Mouse (Mus musculus) left cerebral cortex, postnatal 14 days (tissue): ENCODE data around the gene Olfr130. TPM values are rescaled to one million over a fixed set of nuclear protein-coding genes. Genes with fewer than 3 reads are reported as not detected.

Source experiments
- DNase-seq, 2 experiments: peaks; one replicate each; pipeline ENCODE4 v3.0.0; 2021 to 2022; ENCODE audit warnings: low spot score in 2 of 2, mixed read lengths in 1 of 2
- intact Hi-C: fragments of 180-260 bp; cut with DNase I; formaldehyde crosslinking; loops from one replicate; pipeline ENCODE4 v1.15.1; 2025
- long read RNA-seq, 2 experiments: library from polyadenylated mRNA; stranded (forward); transcript quantifications; one replicate each; pipeline ENCODE4 v2.0.0; 2021
- total RNA-seq, 2 experiments: library from RNA; stranded (reverse); gene quantifications; 2 replicates each; pipeline ENCODE4 v1.2.3; 2021

The Olfr130 gene
- total RNA-seq, result not detected
- long read RNA-seq, experiment 1, result 0 reads
- long read RNA-seq, experiment 2, result 0 reads

DNA sequence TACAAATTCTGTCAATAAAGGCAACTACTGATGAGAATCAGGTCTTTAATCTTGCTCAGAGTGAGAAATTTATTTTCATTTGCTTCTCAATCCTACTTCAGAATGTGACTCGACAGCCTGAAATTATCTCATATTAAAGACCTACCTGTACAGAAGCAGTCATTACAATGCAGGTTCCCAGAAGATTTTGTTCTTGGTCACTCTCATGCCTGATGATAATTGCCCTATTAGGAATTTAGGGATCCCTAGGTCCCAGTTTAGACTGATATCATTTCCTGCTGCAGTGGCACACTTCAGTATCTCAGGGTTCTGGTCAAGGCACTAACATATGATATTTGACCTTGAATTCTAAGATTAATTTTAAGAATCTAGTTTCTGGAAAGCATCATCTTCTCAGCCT, at the start of gene Olfr130:
Gene Olfr130, plus strand, starts transcription at position 301 of the 400 bp plus-strand sequence.
- DNase-seq, result no peak
- intact Hi-C loops, result no loop called here

DNA sequence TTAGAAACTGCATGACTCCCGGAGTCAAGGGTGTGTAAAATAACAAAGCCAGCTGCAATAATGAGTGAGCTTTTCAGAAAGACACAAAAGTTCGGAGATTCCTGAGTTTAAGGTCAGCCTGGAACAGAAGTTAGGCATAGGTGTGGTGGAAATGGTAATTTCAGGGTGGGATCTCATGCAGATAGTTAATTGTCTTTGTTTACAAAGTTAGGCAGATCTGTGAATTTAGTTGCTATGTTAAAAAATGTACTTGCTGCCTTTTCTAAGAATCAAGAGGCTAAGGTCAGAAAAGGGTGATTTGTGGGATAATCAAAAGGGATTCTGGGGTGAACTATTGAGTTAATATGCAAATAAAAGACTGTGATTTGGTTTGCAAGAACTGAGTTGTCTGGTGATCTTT, 47.4 kb upstream of the Olfr130 start:
- intact Hi-C loops, result no loop called here
- DNase-seq, result no peak

DNA sequence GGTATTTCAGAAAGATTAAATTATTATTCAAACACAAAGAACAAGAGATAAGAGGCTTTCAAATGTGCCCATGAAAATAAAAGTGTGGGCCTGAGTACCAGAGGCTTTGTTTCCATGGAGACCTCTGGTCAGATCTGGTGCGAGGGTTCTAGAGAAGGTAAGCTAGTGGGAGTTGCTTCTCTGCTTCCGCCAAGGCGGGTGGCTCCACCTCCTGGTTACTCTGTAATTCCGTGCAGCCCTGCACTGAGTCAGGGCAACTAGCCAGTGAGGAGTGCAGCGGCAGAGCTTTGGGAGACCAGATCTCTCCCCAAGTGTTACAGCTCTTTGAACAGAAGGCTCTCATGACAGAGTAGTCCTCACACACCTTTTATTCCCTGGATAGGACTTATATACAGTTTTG, 37.4 kb upstream of the Olfr130 start:
- intact Hi-C loops, result no loop called here
- no peak for DNase-seq

DNA sequence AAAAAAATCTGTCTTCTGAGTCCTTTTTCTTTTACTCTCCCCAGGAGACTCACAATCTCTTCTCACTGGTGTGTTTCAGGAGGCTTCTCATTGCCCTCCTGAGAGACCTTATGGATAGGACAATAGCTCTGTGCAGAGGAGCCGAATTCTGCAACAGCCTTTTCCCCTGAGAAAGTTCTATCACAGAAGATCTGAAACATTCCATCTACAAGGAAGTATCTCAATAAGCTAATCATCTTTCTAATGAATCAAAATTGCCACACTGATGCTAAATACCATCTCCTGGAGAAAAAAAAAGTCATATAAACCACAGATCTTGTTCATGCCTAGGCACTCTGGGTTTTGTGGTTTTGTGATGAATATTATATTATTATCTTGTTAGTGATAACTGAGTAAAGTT, 3.7 kb upstream of the Olfr130 start, which contains the start of gene Olfr129:
Gene Olfr129, minus strand, starts transcription at position 101 of the 400 bp plus-strand sequence.
- DNase-seq, result no peak
- intact Hi-C loops, result no loop called here

DNA sequence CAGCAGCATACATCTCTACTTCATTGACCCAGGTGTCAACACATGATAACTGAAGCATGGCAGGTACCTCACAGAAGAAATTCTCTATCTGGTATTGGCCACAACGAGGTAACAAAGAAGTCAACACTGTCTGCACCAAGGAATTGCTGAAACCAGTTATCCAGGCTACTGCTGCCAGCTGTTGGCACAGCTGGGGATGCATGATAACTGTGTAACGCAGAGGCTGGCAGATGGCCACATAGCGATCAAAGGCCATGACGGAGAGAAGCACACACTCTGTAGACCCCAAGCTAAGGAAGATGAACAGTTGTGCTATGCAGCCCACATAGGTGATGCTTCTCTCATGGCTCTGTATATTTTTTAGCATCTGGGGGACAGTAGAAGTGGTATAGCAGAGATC, 18.6 kb downstream of the Olfr130 start:
- DNase-seq, result no peak
- intact Hi-C loops, result no loop called here

DNA sequence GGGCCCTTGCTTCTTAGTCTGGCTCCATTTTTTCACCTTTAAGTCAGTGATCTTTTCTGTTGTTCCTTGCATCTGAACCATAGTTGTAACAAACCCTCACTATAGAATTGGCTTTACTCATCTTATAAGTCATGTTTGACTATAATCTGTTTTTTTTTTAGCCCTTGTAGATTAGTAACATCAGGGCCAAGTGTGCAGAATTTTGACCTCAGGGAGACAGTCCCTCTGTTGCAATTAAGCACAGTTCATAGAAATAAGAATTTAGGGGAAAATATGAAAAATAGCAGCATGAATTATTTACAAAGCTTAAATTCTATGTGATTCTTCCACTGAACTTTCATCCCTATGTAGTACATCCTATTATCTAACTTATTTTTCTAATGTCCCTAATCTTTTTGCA, 24.9 kb downstream of the Olfr130 start, which contains the start of gene Olfr131:
Gene Olfr131, minus strand, starts transcription at position 101 of the 400 bp plus-strand sequence.
- intact Hi-C loops, result no loop called here
- DNase-seq, result no peak

Other genes with a start within 250 kb of the Olfr130 start
- not detected for gene Olfr125, start 231.0 kb upstream of the Olfr130 start, total RNA-seq
- gene Olfr126, start 216.4 kb upstream of the Olfr130 start, total RNA-seq, result not detected
- not detected for gene Olfr127, start 163.5 kb upstream of the Olfr130 start, total RNA-seq
- gene Olfr128, start 143.4 kb upstream of the Olfr130 start, total RNA-seq, result not detected
- not detected for gene Olfr761, start 110.8 kb upstream of the Olfr130 start, total RNA-seq
- gene Olfr129, start 3.8 kb upstream of the Olfr130 start, total RNA-seq, result not detected
- gene Olfr131, start 24.8 kb downstream of the Olfr130 start, total RNA-seq, result not detected
- gene Olfr132, start 70.6 kb downstream of the Olfr130 start, total RNA-seq, result not detected
- not detected for gene Olfr133, start 81.4 kb downstream of the Olfr130 start, total RNA-seq
- not detected for gene Olfr134, start 107.5 kb downstream of the Olfr130 start, total RNA-seq
- gene Olfr135, start 140.4 kb downstream of the Olfr130 start, total RNA-seq, result not detected
- not detected for gene Olfr138, start 197.1 kb downstream of the Olfr130 start, total RNA-seq
- gene Olfr137, start 243.6 kb downstream of the Olfr130 start, total RNA-seq, result not detected